Mouse (Mus musculus) left cerebral cortex, adult 11 months (tissue): ENCODE measurements around the gene Ear6.

ENCODE experiments used
- DNase-seq: peaks from one replicate; pipeline ENCODE4 v3.0.0; 2022; ENCODE audit warnings: low spot score

Ear6 gene

DNA sequence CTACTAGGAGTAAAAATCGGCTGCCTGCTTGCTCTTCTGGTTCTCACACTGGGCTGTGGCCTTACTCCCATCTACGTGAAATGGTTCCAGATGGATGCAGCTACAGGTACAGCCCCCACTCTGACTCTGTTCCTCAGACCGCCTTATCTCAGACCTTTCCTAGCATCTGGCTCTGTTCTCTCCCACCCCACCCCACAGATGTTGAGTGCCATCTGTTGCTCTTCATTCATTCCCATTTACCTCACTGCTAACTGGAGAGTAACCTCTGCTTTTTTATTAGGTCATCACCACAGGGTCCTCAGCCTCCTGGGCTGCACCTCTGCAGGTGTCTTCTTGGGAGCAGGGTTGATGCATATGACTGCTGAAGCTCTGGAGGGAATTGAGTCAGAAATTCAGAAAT, 40.3 kb downstream of the Ear6 start:
- DNase-seq: no peak

DNA sequence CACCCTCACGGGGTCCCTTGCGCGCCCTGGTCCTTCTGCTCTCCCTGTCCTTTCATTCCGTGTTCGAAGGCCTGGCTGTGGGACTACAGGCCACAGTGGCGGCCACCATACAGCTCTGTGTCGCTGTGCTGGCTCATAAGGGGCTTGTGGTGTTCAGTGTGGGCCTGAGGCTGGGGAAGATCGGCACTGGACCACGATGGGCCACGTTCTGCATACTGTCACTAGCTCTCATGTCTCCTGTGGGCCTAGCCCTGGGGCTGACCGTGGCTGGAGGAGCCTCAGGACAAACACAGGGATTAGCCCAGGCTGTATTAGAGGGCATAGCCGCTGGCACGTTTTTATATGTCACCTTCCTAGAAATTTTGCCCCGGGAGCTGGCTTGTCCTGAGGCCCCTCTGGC, 41.6 kb downstream of the Ear6 start:
- no peak for DNase-seq

DNA sequence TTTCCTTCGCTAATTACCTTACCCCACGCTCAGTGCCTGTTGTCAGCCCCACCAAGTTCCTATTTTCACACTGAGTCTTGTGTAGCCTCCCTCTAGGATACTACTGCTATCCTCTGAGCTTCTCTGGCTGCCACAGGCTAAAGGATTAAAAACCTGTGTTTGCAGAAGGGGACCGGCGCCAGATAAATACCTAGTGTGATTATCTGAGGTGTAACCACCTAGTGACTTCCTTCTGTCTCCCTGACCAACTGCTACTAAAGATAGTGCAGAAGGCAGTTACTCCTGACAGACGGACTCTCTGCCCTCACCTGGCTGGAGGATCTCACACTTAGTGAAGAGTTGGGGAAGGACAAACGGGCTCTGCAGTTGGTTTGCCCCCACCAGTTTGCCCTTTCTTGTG, 42.5 kb downstream of the Ear6 start:
- no peak for DNase-seq

DNA sequence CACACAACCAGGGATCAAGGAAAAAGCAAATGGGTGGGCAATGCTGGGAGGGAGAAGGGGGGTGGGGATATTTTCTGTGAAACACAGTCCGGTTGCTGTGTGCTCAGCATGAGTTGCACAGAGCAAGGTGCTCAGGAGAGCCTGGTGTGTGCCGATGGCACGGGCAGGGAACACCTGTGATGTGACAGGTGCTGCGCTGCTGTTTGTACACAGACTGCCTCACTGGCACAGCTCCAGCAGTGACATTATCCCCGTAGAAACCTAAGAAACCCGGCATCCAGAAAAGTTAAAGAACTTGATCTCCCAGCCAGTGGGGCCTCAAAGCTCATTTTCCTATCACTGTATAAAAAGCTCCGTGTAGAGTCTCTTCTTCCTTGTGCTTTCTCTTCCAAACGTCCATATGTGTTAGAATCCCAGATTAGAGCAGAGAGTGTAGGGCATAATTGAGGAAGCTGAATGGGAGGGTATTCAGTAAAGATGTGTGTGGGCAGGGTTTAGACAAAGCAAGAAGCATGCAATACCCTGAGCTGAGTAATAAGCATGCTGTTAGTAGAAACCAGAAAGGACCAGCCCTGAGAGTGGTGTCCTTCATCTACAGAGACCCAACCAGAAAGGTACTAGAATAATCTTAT, 43.2 kb downstream of the Ear6 start:
- no peak for DNase-seq

DNA sequence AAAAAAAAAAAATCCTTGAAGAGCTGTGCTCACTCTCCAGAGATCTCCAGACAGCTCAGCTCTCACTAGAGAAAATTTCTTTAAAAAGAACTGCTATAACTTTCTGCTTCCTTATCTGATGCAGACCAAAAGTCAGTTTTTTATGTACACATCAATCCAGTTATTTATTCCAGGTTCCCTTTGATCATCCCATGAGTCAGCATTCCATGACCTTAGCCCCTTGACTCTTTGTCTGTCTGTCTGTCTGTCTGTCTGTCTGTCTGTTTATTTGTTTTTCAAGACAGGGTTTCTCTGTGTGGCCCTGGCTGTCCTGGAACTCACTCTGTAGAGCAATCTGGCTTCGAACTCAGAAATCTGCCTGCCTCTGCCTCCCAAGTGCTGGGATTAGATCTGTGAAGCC, 45.9 kb downstream of the Ear6 start:
- no peak for DNase-seq

DNA sequence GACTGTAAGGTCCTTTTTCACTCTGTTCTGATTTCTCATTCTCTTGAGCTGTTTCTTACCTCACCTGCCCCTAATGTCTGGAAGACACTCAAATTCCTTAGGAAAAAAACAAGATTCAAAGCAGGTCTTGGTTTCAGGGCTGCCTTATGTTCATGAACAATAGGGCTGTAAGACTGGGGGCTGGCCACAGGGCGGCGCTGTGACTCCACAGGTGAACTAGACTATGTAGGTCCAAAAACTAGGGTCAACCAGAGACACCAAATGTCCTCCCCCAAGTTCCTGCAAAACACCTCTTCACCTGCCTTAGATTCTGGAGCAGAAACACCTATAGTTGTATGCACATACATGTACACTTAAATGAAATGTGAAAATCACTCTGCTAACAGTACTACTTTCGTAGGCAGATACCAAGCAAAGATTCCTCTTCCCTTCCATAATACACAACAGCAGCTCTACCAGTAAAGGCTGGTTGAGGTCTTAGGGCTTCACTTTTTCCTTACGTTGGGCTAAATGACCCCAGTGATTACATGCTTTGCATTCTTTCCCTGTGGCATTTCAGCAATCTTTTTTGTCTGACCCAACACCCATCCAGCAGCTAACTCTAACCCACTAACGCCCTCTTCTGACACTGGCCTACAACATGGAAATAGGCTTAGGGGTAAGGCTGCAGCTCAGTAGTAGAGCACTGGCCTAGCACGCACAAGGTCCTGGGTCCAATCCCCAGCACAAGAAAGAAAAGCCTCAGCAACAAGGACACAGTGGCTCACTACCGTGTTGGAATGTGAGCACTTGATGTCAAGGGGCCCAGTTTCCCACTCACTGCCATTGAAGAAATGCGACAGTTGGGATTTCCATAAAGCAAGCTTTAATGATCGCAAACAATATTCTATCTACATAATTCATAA, 49.6 kb downstream of the Ear6 start:
- DNase-seq: peak; percentile 47

DNA sequence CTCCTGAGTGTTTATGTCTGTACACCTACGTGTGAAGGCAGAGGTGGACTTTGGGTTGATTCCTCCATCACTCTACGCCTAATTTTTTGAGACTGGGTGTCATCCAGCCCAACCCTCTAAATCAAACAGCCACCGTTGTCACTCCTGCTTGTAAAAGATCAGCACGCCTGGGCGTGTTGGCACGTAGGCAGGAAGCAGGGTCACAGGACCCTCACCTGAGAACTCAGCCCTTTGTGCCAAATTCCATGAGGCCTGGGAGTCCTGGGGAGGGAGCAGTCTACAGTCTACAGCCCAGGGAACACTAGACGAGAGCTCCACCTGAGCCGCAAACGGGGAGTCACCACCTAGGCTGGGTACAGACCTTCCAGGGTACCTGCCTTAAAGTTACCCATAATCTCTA, 50.3 kb downstream of the Ear6 start:
- no peak for DNase-seq
